Mouse (Mus musculus) stomach, embryonic 16.5 days (tissue): ENCODE results near the gene Pdgfc. TPM values are rescaled to one million over a fixed set of nuclear protein-coding genes. Genes with fewer than 3 reads are reported as not detected.
A peak's percentile ranks its signal among the peaks of the same experiment; 100 is the strongest.

Experiments
- ATAC-seq: fragments of 200-750 bp; cut with Nextera tagmentation; 2 replicates; pipeline ENCODE4 v1.8.0; 2017; ENCODE audit warnings: moderate number of reproducible peaks, moderate TSS enrichment; ENCODE audit not compliant: insufficient read depth, low FRiP score
- H3K27ac ChIP-seq: fragments of 300-500 bp; sonication (generic); 2 replicates; pipeline ENCODE4 v1.5.1; 2014; ENCODE audit warnings: low read length
- H3K27me3 ChIP-seq: fragments of 300-500 bp; sonication (generic); 2 replicates; pipeline ENCODE4 v1.6.1; 2014; ENCODE audit warnings: low read length, control low read depth, mixed read lengths; ENCODE audit not compliant: control insufficient read depth, insufficient read depth
- H3K36me3 ChIP-seq: fragments of 300-500 bp; sonication (generic); 2 replicates; pipeline ENCODE4 v1.6.1; 2014; ENCODE audit warnings: low read length; ENCODE audit not compliant: control insufficient read depth, insufficient read depth
- H3K4me1 ChIP-seq: fragments of 300-500 bp; sonication (generic); 2 replicates; pipeline ENCODE4 v1.6.1; 2014; ENCODE audit warnings: low read length, control low read depth, mixed read lengths; ENCODE audit not compliant: control insufficient read depth, insufficient read depth
- H3K4me2 ChIP-seq: fragments of 300-500 bp; sonication (generic); 2 replicates; pipeline ENCODE4 v1.6.1; 2014; ENCODE audit warnings: low read depth, low read length, mixed read lengths
- H3K4me3 ChIP-seq: fragments of 300-500 bp; sonication (generic); replicated peaks from 2 replicates; pipeline ENCODE4 v1.5.1; 2014; ENCODE audit warnings: mild to moderate bottlenecking, low read length
- H3K9ac ChIP-seq: fragments of 300-500 bp; sonication (generic); 2 replicates; pipeline ENCODE4 v1.6.1; 2014; ENCODE audit warnings: low read length
- H3K9me3 ChIP-seq: fragments of 300-500 bp; sonication (generic); replicated peaks from 2 replicates; pipeline ENCODE4 v1.6.1; 2016; ENCODE audit warnings: low read length, control low read depth; ENCODE audit not compliant: control insufficient read depth
- WGBS: fragments of 180-500 bp; shearing (Covaris S2); extraction: QIAGEN DNeasy Blood & Tissue Kit; methylation state at CpG from one replicate; pipeline ENCODE4 v1.1.7; 2014; 5-methylcytosine and 5-hydroxymethylcytosine counted together
- polyA plus RNA-seq: library from polyadenylated mRNA; unstranded; fragments of >200 nt; fragmentation: Nextera tagmentation; extraction: Ambion mirVana; gene quantifications from 2 replicates; pipeline ENCODE4 v1.2.1, GENCODE M21; 2015

The Pdgfc gene
- polyA plus RNA-seq, 1 experiment from 2014 or later = 15.5 TPM

DNA sequence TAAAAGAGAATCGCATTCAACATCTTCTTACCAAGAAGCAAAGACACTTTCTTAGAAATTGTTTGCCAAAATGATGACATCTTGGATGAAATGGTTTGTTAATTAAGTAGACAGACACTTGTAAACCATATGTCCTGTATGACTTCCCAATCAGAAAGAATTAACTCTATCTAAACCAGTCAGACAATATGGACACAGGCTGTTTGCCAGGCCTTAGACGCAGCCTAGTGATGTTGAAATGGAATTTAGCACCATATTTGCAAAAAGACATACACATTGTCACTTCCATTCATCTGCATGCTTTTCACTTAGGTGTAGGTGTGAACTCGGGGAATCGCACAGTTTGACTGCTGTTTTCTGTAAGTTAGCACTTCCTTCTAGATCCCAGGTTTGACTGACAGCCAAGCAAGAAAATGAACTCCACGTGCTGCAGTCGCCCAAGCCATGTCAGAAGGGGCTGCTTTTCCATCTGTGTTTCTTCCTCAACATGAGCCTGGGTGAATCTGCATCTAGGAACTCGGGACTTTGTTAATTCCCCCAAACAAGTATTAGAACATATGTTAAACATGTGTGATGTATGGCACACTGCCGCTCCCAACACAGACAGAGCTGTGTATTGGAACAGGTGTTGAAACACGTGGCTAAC is 10.5 kb upstream of the Pdgfc start:
- H3K4me2 ChIP-seq = no peak overlapping the region
- no peaks in the 10 kb centered on the region for H3K9me3 ChIP-seq
- H3K4me3 ChIP-seq = no peak overlapping the region
- no peaks in the 10 kb centered on the region for H3K36me3 ChIP-seq
- no peaks in the 10 kb centered on the region for H3K4me1 ChIP-seq
- ATAC-seq = no peak
- H3K9ac ChIP-seq = no peak overlapping the region
- no peak overlapping the region for H3K27ac ChIP-seq
- WGBS = 62% methylated on average over 9 of the region's 9 CpGs
- no peaks in the 10 kb centered on the region for H3K27me3 ChIP-seq

DNA sequence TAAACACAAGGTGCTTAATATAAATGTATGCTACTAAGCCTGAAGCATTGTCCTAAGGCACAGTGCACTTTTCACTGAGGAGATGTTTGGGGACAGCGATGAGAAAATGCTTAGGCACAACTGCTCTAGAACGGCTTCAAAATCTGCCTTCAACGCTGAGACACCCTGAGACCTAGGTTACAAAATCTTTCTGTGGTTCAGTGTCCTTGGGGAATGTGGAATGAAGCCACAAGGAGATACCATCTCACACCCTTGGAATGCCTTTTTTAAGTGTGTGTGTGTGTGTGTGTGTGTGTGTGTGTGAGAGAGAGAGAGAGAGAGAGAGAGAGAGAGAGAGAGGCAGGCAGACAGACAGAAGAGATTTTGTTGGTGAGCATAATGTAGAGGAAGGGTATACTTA is 7.9 kb upstream of the Pdgfc start:
- Histone ChIP-seq H3K4me3 (no peak overlapping the region), H3K27ac (no peak overlapping the region), H3K27me3 (no peaks in the 10 kb centered on the region), H3K9me3 (no peaks in the 10 kb centered on the region), H3K4me2 (no peak overlapping the region), H3K4me1 (no peaks in the 10 kb centered on the region), H3K36me3 (no peaks in the 10 kb centered on the region), H3K9ac (no peak overlapping the region)
- ATAC-seq = no peak
- WGBS = 83% methylated on average over 3 of the region's 3 CpGs

DNA sequence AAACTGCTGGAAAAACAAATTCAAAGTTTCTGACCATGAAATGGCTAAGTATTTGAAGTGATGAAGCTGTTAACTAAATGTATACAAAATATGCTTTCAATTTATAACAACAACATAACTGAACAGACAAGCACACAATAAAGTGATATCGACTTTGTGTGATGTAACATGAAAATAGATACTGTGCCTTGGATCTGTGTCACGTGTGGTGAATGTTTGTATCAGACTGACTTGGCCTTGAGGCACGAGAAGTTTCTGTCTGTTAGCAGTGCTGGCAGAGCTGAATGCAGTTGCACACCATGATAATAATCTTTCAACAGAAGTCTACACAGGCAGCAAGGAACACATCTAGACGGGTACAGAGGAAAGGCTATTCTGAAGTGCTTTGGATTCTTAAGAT is 6.9 kb upstream of the Pdgfc start:
- no peak overlapping the region for H3K4me2 ChIP-seq
- H3K4me3 ChIP-seq = no peak overlapping the region
- WGBS = 64% methylated on average over 4 of the region's 4 CpGs
- no peaks in the 10 kb centered on the region for H3K9me3 ChIP-seq
- H3K9ac ChIP-seq = no peak overlapping the region
- no peaks in the 10 kb centered on the region for H3K36me3 ChIP-seq
- ATAC-seq = no peak
- H3K27ac ChIP-seq = no peak overlapping the region
- H3K27me3 ChIP-seq = no peaks in the 10 kb centered on the region
- H3K4me1 ChIP-seq = no peaks in the 10 kb centered on the region

DNA sequence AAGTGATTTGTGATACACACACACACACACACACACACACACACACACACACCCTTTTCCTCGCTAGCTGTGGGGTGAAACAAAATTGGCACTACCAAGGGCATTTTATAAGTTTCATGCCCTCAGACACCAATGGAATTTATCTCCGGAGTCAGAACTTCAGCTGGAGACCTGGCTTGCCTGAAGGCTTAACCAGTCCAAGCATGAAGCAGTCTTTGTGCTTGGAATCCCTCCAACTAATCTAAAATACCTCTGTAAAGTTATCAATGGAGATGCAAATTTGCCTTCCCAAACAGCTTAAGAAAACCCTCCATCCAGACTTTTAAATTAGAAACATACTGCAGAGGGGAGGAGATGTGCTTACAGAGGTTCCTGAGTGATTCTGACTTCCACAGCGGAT is 6.3 kb upstream of the Pdgfc start:
- no peaks in the 10 kb centered on the region for H3K4me1 ChIP-seq
- H3K27ac ChIP-seq = no peak overlapping the region
- H3K36me3 ChIP-seq = no peaks in the 10 kb centered on the region
- no peak for ATAC-seq
- H3K27me3 ChIP-seq = no peaks in the 10 kb centered on the region
- no peaks in the 10 kb centered on the region for H3K9me3 ChIP-seq
- H3K4me3 ChIP-seq = no peak overlapping the region
- no peak overlapping the region for H3K9ac ChIP-seq
- no peak overlapping the region for H3K4me2 ChIP-seq
- WGBS = 83% methylated on average over 3 of the region's 3 CpGs

DNA sequence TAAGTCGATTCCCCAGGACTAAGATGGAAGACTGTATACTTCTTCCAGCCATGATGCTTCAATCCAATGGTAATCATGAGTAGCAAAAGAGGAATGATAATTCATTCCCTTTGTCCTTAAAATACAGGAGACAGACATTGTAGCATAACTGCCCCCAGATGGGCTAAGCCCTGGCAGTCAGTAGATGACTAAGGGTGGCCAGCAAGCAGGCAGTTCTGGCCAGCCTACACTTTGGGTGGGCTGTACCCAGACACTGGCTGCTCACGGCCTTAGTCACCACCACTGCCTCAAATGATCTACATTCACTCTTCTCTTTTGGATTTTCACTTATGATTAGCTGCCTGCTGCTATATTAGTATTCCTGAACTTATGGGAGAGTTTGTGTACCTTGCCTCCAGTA is 5.9 kb upstream of the Pdgfc start:
- no peaks in the 10 kb centered on the region for H3K27me3 ChIP-seq
- ATAC-seq = no peak
- no peaks in the 10 kb centered on the region for H3K36me3 ChIP-seq
- no peak overlapping the region for H3K4me3 ChIP-seq
- no peaks in the 10 kb centered on the region for H3K4me1 ChIP-seq
- H3K4me2 ChIP-seq = no peak overlapping the region
- no peak overlapping the region for H3K27ac ChIP-seq
- no peaks in the 10 kb centered on the region for H3K9me3 ChIP-seq
- WGBS = 85% methylated on average over 2 of the region's 2 CpGs
- H3K9ac ChIP-seq = no peak overlapping the region

DNA sequence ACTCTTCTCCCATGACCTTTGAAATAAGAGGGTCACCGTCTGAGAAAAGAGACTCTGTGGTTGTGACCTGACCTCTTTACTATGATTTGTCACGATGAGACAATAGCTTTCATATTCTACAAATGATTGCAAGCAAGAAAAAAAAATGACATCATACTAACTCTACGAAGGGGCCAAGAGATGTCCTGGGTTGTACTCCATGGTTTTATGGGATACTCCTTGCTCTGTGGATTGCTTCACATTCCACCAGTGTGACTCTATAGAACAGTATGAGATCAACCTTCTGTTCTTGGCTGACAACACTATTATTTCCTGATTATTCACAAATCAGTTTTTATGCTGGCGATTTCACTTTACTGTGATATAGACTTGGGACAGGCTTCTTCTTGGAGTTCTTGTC is 4.2 kb upstream of the Pdgfc start:
- WGBS = 76% methylated on average over 4 of the region's 4 CpGs
- H3K27me3 ChIP-seq = no peaks in the 10 kb centered on the region

DNA sequence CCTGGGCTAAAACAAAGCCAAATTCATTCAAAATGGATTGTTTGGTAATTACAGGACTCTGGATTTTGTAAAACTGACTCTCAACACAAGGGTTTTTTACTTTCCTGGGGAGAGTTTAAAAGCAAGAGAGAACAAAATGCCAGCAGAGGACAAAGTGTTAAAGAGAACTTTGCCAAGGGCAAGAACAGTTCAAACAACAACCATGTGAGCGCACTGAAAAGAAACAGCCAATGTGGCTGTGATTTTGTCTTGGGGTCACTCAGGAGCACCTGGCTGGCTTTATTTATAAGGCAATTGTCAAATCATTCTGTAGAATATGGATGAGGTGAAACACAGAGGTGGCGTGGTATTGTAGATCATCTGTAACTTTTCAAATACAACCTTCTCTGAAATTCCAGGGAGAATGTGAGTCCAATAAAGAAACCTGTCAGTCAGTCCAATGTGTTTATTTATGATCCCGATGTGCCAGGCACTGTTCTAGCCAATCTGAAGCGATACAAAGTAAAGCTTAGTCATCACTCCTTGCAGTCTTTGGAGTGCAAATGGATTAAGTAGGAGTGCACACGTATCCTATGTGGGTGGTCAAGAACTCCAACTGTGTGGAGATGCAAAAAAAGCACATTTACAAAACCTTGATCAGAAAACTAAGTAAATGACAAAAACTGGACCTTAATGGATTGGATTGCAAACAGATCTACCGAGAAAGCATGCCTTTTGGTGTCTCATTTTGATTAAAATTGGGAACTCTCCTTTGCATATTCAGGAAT is 1.7 kb upstream of the Pdgfc start:
- no peak for ATAC-seq
- Histone ChIP-seq H3K36me3 (no peaks in the 10 kb centered on the region), H3K4me2 (no peak overlapping the region), H3K9ac (no peak overlapping the region), H3K4me3 (no peak overlapping the region), H3K4me1 (peaks cover 5% of the 10 kb centered on the region; the same call in 1 of the 2 replicates), H3K27me3 (no peaks in the 10 kb centered on the region), H3K9me3 (no peaks in the 10 kb centered on the region), H3K27ac (no peak overlapping the region)
- WGBS = 42% methylated on average over 6 of the region's 6 CpGs

More for the DNA sequence above, 4.2 kb upstream of the Pdgfc start:
- no peaks in the 10 kb centered on the region for H3K9me3 ChIP-seq
- no peak overlapping the region for H3K9ac ChIP-seq
- no peak overlapping the region for H3K4me3 ChIP-seq
- H3K27ac ChIP-seq = no peak overlapping the region
- H3K4me2 ChIP-seq = no peak overlapping the region
- H3K36me3 ChIP-seq = no peaks in the 10 kb centered on the region
- no peaks in the 10 kb centered on the region for H3K4me1 ChIP-seq
- no peak for ATAC-seq

DNA sequence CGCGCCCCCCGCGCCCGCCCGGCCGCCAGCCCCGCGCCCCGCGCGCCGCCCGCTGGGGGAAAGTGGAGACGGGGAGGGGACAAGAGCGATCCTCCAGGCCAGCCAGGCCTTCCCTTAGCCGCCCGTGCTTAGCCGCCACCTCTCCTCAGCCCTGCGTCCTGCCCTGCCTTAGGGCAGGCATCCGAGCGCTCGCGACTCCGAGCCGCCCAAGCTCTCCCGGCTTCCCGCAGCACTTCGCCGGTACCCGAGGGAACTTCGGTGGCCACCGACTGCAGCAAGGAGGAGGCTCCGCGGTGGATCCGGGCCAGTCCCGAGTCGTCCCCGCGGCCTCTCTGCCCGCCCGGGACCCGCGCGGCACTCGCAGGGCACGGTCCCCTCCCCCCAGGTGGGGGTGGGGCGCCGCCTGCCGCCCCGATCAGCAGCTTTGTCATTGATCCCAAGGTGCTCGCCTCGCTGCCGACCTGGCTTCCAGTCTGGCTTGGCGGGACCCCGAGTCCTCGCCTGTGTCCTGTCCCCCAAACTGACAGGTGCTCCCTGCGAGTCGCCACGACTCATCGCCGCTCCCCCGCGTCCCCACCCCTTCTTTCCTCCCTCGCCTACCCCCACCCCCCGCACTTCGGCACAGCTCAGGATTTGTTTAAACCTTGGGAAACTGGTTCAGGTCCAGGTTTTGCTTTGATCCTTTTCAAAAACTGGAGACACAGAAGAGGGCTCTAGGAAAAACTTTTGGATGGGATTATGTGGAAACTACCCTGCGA is 517 bp downstream of the Pdgfc start:
- Histone ChIP-seq H3K27ac (peak overlapping the region; percentile 90), H3K4me1 (peaks cover 5% of the 10 kb centered on the region; the same call in 1 of the 2 replicates), H3K9me3 (no peaks in the 10 kb centered on the region), H3K4me2 (peak overlapping the region; percentile 90), H3K4me3 (peak overlapping the region; percentile 82), H3K27me3 (no peaks in the 10 kb centered on the region), H3K36me3 (no peaks in the 10 kb centered on the region), H3K9ac (peak overlapping the region; percentile 88)
- ATAC-seq = peak; percentile 89
- WGBS = under 1% methylated on average over 51 of the region's 68 CpGs

DNA sequence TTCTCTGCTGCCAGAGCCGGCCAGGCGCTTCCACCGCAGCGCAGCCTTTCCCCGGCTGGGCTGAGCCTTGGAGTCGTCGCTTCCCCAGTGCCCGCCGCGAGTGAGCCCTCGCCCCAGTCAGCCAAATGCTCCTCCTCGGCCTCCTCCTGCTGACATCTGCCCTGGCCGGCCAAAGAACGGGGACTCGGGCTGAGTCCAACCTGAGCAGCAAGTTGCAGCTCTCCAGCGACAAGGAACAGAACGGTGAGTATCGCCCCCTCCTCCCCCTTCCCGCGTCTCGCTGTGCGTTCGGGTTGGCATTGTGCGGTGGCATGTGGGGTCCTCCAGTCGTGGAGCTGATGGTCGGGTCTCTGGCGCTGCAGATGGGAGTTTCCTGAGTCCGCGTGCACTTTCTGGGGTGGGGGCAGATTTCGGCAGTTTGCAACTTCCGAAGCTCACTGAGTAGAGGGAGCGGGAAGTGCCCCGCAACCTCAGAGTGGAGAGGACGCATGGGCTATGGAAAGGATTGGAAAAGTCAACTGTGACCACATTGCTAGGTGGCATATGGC is 1.2 kb downstream of the Pdgfc start:
- H3K9ac ChIP-seq = peak overlapping the region; percentile 88
- WGBS = under 1% methylated on average over 34 of the region's 34 CpGs
- H3K9me3 ChIP-seq = no peaks in the 10 kb centered on the region
- H3K4me2 ChIP-seq = peak overlapping the region; percentile 90
- no peaks in the 10 kb centered on the region for H3K36me3 ChIP-seq
- no peaks in the 10 kb centered on the region for H3K27me3 ChIP-seq
- peak overlapping the region; percentile 82 for H3K4me3 ChIP-seq
- peak overlapping the region; percentile 90 for H3K27ac ChIP-seq
- H3K4me1 ChIP-seq = peaks cover 5% of the 10 kb centered on the region; the same call in 1 of the 2 replicates
- peak; percentile 28; the same call in 1 of the 2 replicates for ATAC-seq
